Mouse (Mus musculus) layer of hippocampus, adult 11-12 months (tissue): Measurements from ENCODE around the gene Itgam.
"Not testable (repeated sequence)": the region's sequence is repeated elsewhere in the genome, so short reads cannot be mapped to it uniquely, and the experiment has no call there.

Experiments
- DNase-seq: peaks from one replicate; pipeline ENCODE4 v3.0.0; 2022; ENCODE audit warnings: low spot score

Itgam gene

DNA sequence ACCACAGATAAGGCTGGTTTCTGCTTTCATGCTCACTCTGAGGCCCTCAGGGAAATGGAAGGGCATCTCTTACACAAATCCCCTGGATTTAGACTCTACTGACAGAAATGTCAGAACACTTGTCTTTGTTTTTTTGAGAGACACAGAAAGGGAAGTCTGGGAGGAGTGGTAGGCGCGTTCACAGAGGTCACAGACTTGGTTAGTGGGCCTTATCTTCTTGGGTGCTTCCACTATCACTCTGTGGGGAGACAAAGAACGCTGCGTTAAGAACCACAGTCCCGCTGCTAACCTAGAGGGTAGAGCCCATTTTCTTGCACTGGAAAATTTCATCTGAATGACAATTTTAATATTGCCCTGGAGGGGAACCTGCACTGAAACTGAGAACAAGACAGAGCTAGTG, 69.7 kb downstream of the Itgam start:
- no peak for DNase-seq

DNA sequence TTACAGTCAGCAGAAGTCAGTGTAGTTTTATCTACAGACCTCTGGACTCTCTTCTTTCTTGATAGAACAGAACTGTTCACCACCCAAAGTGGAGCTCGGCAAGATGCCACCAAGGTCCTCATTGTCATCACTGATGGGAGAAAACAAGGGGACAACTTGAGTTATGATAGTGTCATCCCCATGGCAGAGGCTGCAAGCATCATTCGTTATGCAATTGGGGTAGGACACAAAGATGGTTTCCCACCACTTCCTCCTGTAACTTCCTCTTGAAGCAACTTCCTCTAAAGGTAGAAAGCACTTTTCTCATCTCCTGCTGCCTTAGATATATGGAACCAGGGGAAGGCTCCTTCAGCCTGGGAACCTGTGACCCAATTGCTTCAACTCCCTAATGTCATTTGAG, 71.2 kb downstream of the Itgam start:
- no peak for DNase-seq

DNA sequence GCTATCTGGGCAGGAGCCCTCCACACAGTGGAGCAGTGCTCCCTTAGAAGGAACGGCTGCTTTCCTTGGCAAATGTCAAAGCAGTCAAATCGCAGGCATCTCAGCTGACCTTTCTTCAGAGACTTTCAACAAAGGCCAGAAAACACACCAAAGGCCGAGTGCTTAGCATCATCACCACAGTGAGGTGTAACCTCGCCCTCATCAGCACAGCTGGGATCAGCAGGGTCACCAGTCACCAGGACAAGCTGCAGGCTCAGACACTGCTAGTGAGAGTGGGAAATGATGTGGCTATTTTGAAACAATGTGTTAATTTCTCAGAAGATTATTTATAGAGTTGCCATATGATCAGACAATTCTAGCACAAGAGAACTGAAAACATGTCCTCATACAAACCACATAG, 74.5 kb downstream of the Itgam start:
- DNase-seq: no peak

DNA sequence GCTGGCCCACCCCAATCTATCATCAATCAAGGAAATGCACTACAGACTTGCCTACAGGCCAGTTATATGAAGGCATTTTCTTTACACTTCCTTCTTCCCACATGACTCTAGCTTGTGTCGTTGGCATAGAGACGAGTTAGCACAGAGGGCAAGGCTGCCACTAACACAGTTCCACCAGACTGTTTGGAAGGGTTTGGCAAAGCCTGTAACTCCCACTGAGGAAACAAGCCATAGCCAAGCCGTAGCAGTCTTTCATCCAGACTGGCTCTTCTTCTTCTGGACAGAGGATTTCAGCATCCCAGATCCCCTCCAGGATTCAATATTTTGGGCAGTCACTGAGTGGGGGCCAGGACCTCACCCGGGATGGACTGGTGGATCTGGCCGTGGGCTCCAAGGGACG, 77.2 kb downstream of the Itgam start:
- no peak for DNase-seq

DNA sequence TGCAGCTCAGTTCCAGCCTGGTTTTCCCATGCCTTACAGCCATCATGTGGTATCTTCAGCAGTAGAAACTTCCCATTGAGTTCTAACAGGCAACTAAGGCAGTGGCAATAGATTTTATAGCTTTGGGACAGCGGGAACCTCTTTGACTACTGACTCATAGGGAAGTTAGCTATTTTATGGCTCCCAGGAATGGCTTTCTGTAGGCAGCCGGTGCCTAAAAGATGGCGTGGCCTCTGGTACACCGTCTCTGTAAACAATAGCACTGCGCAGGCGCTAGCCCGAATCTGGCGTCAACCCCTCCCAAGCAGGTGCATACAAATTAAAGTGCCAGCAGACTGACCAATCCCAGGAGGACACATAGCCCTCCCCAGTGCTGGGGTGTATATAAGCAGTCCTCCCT, 88.5 kb downstream of the Itgam start:
- no peak for DNase-seq

DNA sequence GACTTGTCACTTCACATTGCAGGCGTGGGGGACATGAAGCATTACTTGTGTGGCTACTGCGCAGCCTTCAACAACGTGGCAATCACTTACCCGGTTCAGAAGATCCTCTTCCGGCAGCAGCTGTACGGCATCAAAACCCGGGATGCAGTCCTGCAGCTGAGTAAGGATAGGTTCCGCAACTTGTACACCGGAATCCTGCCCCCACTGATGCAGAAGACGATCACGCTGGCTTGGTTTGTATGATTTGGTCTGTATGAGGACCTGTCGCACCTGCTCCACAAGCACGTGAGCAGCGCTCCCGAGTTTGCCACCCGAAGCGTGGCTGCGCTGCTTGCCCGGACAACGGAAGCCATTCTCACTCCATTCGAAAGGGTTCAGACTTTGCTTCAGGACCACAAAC, 91.6 kb downstream of the Itgam start, which contains the start of gene Itgad:
TSS of gene Itgad (plus strand) at position 301 of the 400 bp plus-strand sequence.
- no peak for DNase-seq

DNA sequence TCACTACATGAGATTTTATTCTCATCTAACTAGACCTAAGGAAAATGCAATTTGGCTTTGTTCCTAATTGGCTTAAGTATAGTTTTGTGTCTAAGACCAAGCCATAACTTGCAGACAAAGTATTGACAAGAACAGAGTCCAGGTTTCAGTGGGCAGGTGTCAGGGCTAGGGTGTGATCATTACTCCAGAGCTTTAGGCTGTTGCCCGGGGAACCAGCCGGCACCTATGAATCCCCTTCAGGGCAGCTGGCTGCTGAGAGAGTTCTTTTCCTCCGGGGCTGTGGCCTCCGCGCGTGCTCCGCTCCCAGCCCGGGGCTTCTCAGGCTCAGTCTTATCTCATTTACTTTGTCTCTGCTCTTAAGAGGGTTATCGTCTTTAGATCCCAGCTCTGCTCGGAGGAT, 92.5 kb downstream of the Itgam start:
- no peak for DNase-seq

DNA sequence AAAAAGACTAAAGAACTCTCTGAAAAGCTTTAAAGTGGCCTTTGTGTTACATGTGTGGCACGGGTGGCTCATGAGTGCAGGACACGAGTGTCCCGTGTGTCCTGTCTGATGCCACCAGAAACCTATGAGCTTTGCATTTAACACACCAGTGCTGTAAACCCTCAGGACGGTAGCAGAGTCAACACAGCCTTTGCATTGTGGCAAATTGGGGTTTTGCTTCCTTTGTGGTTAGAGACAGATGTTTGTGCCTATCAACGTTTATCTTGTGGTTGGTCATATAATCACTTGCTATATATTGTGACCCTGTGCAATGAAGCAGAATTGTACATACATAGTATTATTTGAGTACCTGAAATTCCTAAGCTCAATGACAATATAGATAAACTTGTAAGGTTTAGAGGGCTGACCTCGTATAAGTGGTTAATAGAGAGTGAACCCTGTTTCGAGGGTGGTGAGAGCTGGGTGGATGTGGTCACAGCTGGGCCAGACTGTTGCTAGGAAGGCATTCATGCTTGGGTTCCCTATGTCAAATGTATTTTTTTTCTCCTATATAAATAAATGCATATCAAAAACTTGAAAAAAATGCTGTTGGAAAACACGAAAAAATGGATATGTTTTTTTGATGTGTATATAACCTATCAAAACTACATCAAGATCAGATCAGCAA, 96.4 kb downstream of the Itgam start:
- not testable (repeated sequence) for DNase-seq

DNA sequence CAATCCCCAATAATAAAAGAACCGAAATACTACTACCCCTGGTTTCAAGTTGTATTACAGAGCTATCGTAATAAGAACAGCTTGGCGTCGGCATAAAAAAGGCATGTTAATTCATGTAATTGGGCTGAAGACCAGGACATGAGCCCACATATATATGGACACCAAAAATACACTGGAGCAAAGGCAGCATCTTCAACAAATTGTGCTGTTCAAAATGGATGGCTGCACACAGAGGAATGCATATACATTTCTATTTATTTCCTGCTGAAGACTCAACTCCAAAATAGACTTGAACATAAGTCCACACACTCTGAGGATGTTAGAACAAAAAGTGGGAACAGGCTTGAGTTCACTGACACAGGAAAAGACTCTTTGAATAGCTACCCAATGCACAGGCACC, 101.6 kb downstream of the Itgam start:
- DNase-seq: no peak

DNA sequence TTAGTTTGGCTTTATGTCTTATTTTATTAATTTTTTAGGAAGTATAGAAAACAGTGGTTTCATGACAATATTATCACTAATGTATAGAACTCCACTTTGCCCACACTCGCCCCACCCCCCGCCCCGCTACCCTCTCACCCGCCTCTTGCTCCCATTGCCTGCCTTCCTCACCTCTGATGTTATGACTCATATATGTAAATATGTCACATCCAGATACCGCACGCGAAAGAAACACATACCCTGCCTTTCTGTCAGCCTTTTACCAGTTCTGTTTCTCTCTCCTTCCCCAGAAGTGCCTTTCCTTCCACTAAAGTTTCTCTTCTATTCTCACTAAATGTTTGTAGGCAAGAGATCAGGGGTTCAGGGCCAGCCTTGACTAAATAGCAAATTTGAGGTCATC, 104.0 kb downstream of the Itgam start:
- DNase-seq: no peak
